Mouse (Mus musculus): ENCODE data around the gene Mdm4.
A peak's percentile ranks its signal among the peaks of the same experiment; 100 is the strongest.

The Mdm4 gene

GRCm38 (mm10) chr1:133030461-133030860 lies at the start of gene Mdm4:
Gene Mdm4 (minus strand): TSS chr1:133030561.
- Histone ChIP-seq H3K9me3 (ENCODE audit: low read length) (no peaks in the 10 kb centered on the region), H3K4me1 (replicated peaks; ENCODE audit: low read depth, low read length) (peaks cover 41% of the 10 kb centered on the region), H3K36me3 (ENCODE audit: insufficient read depth, low read length) (no peaks in the 10 kb centered on the region), H3K27me3 (ENCODE audit: insufficient read depth, low read length) (peaks cover 10% of the 10 kb centered on the region), H3K4me3 (replicated peaks; ENCODE audit: low read length) (no peak within 1 kb of the TSS)
- TF ChIP-seq NANOG (IDR thresholded peaks at IDR 0.05; ENCODE audit: borderline replicate concordance, low read length) (no peak), POU5F1 (IDR thresholded peaks at IDR 0.05; ENCODE audit: borderline replicate concordance, low read length) (no peak), CTCF (conservative IDR thresholded peaks at IDR 0.05; ENCODE audit: low read length) (no peak)

GRCm38 (mm10) chr1:133080079-133080561 lies 49.8 kb upstream of the Mdm4 start:
- TF ChIP-seq NANOG (IDR thresholded peaks at IDR 0.05; ENCODE audit: borderline replicate concordance, low read length) (peak; percentile 34; the same call in 1 of the 2 replicates), POU5F1 (IDR thresholded peaks at IDR 0.05; ENCODE audit: borderline replicate concordance, low read length) (no peak), CTCF (conservative IDR thresholded peaks at IDR 0.05; ENCODE audit: low read length) (no peak)
- Histone ChIP-seq H3K27me3 (ENCODE audit: insufficient read depth, low read length) (no peaks in the 10 kb centered on the region), H3K36me3 (ENCODE audit: insufficient read depth, low read length) (peaks cover 18% of the 10 kb centered on the region), H3K4me3 (replicated peaks; ENCODE audit: low read length) (peak overlapping the region; percentile 69), H3K4me1 (replicated peaks; ENCODE audit: low read depth, low read length) (peaks cover 93% of the 10 kb centered on the region), H3K9me3 (ENCODE audit: low read length) (no peaks in the 10 kb centered on the region)

- H3K9me3 ChIP-seq (ENCODE audit: low read length) = no peaks in the 10 kb centered on the region
- no peaks in the 10 kb centered on the region for H3K27me3 ChIP-seq (ENCODE audit: insufficient read depth, low read length)
- TF ChIP-seq POU5F1 (IDR thresholded peaks at IDR 0.05; ENCODE audit: borderline replicate concordance, low read length) (no peak), CTCF (conservative IDR thresholded peaks at IDR 0.05; ENCODE audit: low read length) (no peak), NANOG (IDR thresholded peaks at IDR 0.05; ENCODE audit: borderline replicate concordance, low read length) (no peak)
- H3K4me3 ChIP-seq (replicated peaks; ENCODE audit: low read length) = peak overlapping the region; percentile 69
- H3K36me3 ChIP-seq (ENCODE audit: insufficient read depth, low read length) = peaks cover 20% of the 10 kb centered on the region
- H3K4me1 ChIP-seq (replicated peaks; ENCODE audit: low read depth, low read length) = peaks cover 90% of the 10 kb centered on the region
Measured at GRCm38 (mm10) chr1:133079509-133079908, 49.1 kb upstream of the Mdm4 start.

DNA sequence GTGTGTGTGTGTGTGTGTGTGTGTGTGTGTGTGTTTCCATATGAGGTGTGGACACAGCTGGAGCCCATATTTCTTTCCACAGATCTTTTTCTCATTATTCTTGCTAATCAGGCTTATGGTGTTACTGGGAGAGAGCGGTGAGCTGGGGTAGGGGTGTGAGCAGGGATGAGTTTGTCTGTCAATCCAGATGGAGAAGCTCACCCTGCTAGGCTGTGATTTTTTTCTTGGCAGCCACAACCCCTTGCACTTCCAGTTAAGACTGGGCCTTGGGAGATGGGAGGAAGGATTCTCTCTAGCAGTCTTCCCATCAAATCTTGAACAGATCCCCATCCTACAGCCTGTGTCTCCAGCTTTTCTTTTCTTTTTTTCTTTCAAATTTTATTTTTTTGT lies 48.0 kb upstream of the Mdm4 start:
- TF ChIP-seq NANOG (IDR thresholded peaks at IDR 0.05; ENCODE audit: borderline replicate concordance, low read length) (no peak), CTCF (conservative IDR thresholded peaks at IDR 0.05; ENCODE audit: low read length) (no peak), POU5F1 (IDR thresholded peaks at IDR 0.05; ENCODE audit: borderline replicate concordance, low read length) (no peak)
- Histone ChIP-seq H3K4me1 (replicated peaks; ENCODE audit: low read depth, low read length) (peaks cover 90% of the 10 kb centered on the region), H3K27me3 (ENCODE audit: insufficient read depth, low read length) (no peaks in the 10 kb centered on the region), H3K9me3 (ENCODE audit: low read length) (no peaks in the 10 kb centered on the region), H3K4me3 (replicated peaks; ENCODE audit: low read length) (no peak overlapping the region), H3K36me3 (ENCODE audit: insufficient read depth, low read length) (peaks cover 24% of the 10 kb centered on the region)

DNA sequence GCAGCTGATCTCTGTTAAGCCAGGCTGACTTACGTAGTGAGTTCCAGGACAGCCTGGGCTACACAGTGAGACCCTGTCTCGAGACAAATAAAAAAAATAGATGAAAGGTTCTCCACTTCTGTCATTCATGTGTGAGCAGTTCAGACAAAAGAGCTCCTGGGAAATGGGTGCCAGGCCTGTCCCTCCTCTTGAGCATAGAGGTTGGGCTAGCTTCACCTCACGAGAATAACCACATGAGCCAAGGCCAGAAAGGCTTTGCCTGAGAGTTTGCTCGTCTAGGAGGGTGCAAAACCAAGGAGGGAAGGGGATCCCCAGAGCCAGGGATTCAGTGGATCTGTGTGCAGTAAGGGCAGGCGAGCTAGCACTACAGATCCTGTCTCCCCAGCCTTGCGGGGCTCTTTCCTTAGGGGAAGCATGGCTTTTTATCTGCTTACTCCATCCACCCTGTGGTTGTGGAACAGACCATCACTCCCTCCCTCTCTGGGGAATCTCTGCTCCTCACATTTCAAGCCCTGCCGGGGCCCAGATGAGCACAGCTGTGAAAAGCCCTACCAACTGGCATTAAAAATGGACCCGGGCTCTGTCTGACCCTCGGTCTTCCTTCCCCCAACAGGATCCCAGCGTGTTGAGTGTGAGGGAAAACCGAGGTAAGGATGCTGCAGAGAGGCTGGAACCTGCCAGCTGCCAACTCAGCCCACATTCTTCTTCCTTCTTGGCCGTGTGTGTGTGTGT lies 47.4 kb upstream of the Mdm4 start:
- Histone ChIP-seq H3K9me3 (ENCODE audit: low read length) (no peaks in the 10 kb centered on the region), H3K4me3 (replicated peaks; ENCODE audit: low read length) (no peak overlapping the region), H3K4me1 (replicated peaks; ENCODE audit: low read depth, low read length) (peaks cover 90% of the 10 kb centered on the region), H3K27me3 (ENCODE audit: insufficient read depth, low read length) (peaks cover 2% of the 10 kb centered on the region; the same call in 1 of the 2 replicates), H3K36me3 (ENCODE audit: insufficient read depth, low read length) (peaks cover 20% of the 10 kb centered on the region)
- no peak for TF ChIP-seq POU5F1 (IDR thresholded peaks at IDR 0.05; ENCODE audit: borderline replicate concordance, low read length)
- no peak for TF ChIP-seq CTCF (conservative IDR thresholded peaks at IDR 0.05; ENCODE audit: low read length)
- TF ChIP-seq NANOG (IDR thresholded peaks at IDR 0.05; ENCODE audit: borderline replicate concordance, low read length) = no peak

- H3K27me3 ChIP-seq (ENCODE audit: insufficient read depth, low read length) = peaks cover 9% of the 10 kb centered on the region
- peaks cover 14% of the 10 kb centered on the region for H3K36me3 ChIP-seq (ENCODE audit: insufficient read depth, low read length)
- H3K9me3 ChIP-seq (ENCODE audit: low read length) = no peaks in the 10 kb centered on the region
- peak overlapping the region; percentile 35; the same call in 1 of the 2 replicates for H3K4me3 ChIP-seq (replicated peaks; ENCODE audit: low read length)
- peaks cover 90% of the 10 kb centered on the region for H3K4me1 ChIP-seq (replicated peaks; ENCODE audit: low read depth, low read length)
- TF ChIP-seq CTCF (conservative IDR thresholded peaks at IDR 0.05; ENCODE audit: low read length) (no peak), NANOG (IDR thresholded peaks at IDR 0.05; ENCODE audit: borderline replicate concordance, low read length) (no peak), POU5F1 (IDR thresholded peaks at IDR 0.05; ENCODE audit: borderline replicate concordance, low read length) (no peak)
Measured at GRCm38 (mm10) chr1:133076681-133077514, 46.5 kb upstream of the Mdm4 start.

- peaks cover 18% of the 10 kb centered on the region for H3K27me3 ChIP-seq (ENCODE audit: insufficient read depth, low read length)
- no peaks in the 10 kb centered on the region for H3K9me3 ChIP-seq (ENCODE audit: low read length)
- TF ChIP-seq POU5F1 (IDR thresholded peaks at IDR 0.05; ENCODE audit: borderline replicate concordance, low read length) (no peak), NANOG (IDR thresholded peaks at IDR 0.05; ENCODE audit: borderline replicate concordance, low read length) (no peak), CTCF (conservative IDR thresholded peaks at IDR 0.05; ENCODE audit: low read length) (no peak)
- no peak overlapping the region for H3K4me3 ChIP-seq (replicated peaks; ENCODE audit: low read length)
- H3K36me3 ChIP-seq (ENCODE audit: insufficient read depth, low read length) = peaks cover 17% of the 10 kb centered on the region
- H3K4me1 ChIP-seq (replicated peaks; ENCODE audit: low read depth, low read length) = peaks cover 90% of the 10 kb centered on the region
Measured at GRCm38 (mm10) chr1:133075651-133076400, 45.5 kb upstream of the Mdm4 start.

Measured in E14TG2a.4 (cell line).